Mouse (Mus musculus): ENCODE data around the gene Pef1.

- no peak for TF ChIP-seq CTCF (IDR thresholded peaks at IDR 0.05; ENCODE audit: low read depth)
- TF ChIP-seq EP300 (IDR thresholded peaks at IDR 0.05; ENCODE audit: low read depth) = no peak
These were observed 73.9 kb downstream of the Pef1 start for GRCm38 (mm10) chr4:130176156-130176720.
